Mouse (Mus musculus) ES-E14 (cell line): ENCODE measurements around the gene Ssxb6. TPM values are rescaled to one million over a fixed set of nuclear protein-coding genes. Genes with fewer than 3 reads are reported as not detected.
"Not testable (repeated sequence)": the region's sequence is repeated elsewhere in the genome, so short reads cannot be mapped to it uniquely, and the experiment has no call there.

ENCODE experiments used
- DNase-seq: peaks from one replicate; pipeline ENCODE4 v3.0.0-alpha.2; 2013; ENCODE audit warnings: low read depth, low spot score
- H3K27ac ChIP-seq: 2 replicates; pipeline ENCODE4 v1.5.1; 2012; ENCODE audit warnings: low read depth, mild to moderate bottlenecking, low read length, moderate library complexity, mixed read lengths; ENCODE audit not compliant: poor library complexity, insufficient read depth, severe bottlenecking
- H3K36me3 ChIP-seq: 2 replicates; pipeline ENCODE4 v1.6.1; 2012; ENCODE audit warnings: mild to moderate bottlenecking, low read length, moderate library complexity, mixed read lengths; ENCODE audit not compliant: control insufficient read depth, poor library complexity, insufficient read depth, severe bottlenecking
- H3K4me1 ChIP-seq, 2 experiments: fragments of 150-350 bp in 1 of 2; sonication (generic) in 1 of 2; 2 replicates each; pipeline ENCODE4 v1.6.1; 2012; ENCODE audit warnings: low read length in 2 of 2, mild to moderate bottlenecking in 1 of 2, mixed read lengths in 1 of 2; ENCODE audit not compliant: control insufficient read depth in 2 of 2, insufficient read depth in 2 of 2, poor library complexity in 1 of 2
- H3K4me3 ChIP-seq, 2 experiments: fragments of 150-350 bp in 1 of 2; sonication (generic) in 1 of 2; 2 replicates each; pipeline ENCODE4 v1.5.1; 2012; ENCODE audit warnings: low read length in 2 of 2, low read depth in 1 of 2, mild to moderate bottlenecking in 1 of 2, mixed read lengths in 1 of 2; ENCODE audit not compliant: insufficient read depth in 1 of 2, poor library complexity in 1 of 2, severe bottlenecking in 1 of 2
- H3K9ac ChIP-seq: 2 replicates; pipeline ENCODE4 v1.6.1; 2012; ENCODE audit warnings: low read depth, mild to moderate bottlenecking, low read length, mixed read lengths; ENCODE audit not compliant: poor library complexity, insufficient read depth, severe bottlenecking
- H3K9me3 ChIP-seq: fragments of 150-350 bp; sonication (generic); 2 replicates; pipeline ENCODE4 v1.6.1; 2012; ENCODE audit warnings: low read depth, mild to moderate bottlenecking, low read length; ENCODE audit not compliant: control insufficient read depth, insufficient read depth
- CHD2 ChIP-seq: IDR thresholded peaks from 2 replicates; pipeline ENCODE4 v1.6.1; 2014; ENCODE audit warnings: mild to moderate bottlenecking, low read depth, low read length, inconsistent platforms
- HCFC1 ChIP-seq: IDR thresholded peaks from 2 replicates; pipeline ENCODE4 v1.6.1; 2012; ENCODE audit warnings: low read length, inconsistent platforms, borderline replicate concordance; ENCODE audit not compliant: insufficient read depth
- MAFK ChIP-seq: IDR thresholded peaks from 2 replicates; pipeline ENCODE4 v1.6.1; 2014; ENCODE audit warnings: mild to moderate bottlenecking, low read depth, low read length, inconsistent platforms; ENCODE audit not compliant: insufficient read depth
- ZC3H11A ChIP-seq: IDR thresholded peaks from 2 replicates; pipeline ENCODE4 v1.6.1; 2012; ENCODE audit warnings: low read depth, mild to moderate bottlenecking, inconsistent platforms, low read length, borderline replicate concordance
- ZNF384 ChIP-seq: IDR thresholded peaks from 2 replicates; pipeline ENCODE4 v1.6.1; 2012; ENCODE audit warnings: low read depth, low read length, inconsistent platforms
- in situ Hi-C, 2 experiments: fragments of 600-800 bp; cut with MboI; formaldehyde crosslinking; loops; one replicate each; pipeline ENCODE4 v1.15.1; 2025; ENCODE audit warnings: low sequenced_read_pairs in 2 of 2, inconsistent platforms in 1 of 2; ENCODE audit not compliant: unreplicated experiment in 2 of 2
- total RNA-seq: library from RNA; depleted of rRNA; stranded (reverse); fragments of 300-350 nt; gene quantifications from 2 replicates; pipeline ENCODE4 v1.2.3, GENCODE M21; 2012; rRNA removed

Gene Ssxb6
- not detected in 2 replicates for total RNA-seq

- in situ Hi-C loops, H3K36me3 ChIP-seq, H3K9me3 ChIP-seq, DNase-seq, H3K4me3 ChIP-seq, H3K9ac ChIP-seq, H3K4me1 ChIP-seq, H3K27ac ChIP-seq: not testable (repeated sequence)
Measured at GRCm38 (mm10) chrX:8548155-8548554, at the start of gene Ssxb6. TSS of gene Ssxb6 (minus strand) at chrX:8548255.

GRCm38 (mm10) chrX:8591716-8592115 lies 43.7 kb upstream of the Ssxb6 start, which contains the start of gene Ssxb3:
TSS of gene Ssxb3 (minus strand) at chrX:8591816.
- H3K9ac ChIP-seq, H3K36me3 ChIP-seq, H3K27ac ChIP-seq, H3K4me1 ChIP-seq, in situ Hi-C loops, H3K9me3 ChIP-seq, H3K4me3 ChIP-seq, DNase-seq: not testable (repeated sequence)

GRCm38 (mm10) chrX:8524854-8525253 lies 23.2 kb downstream of the Ssxb6 start, which contains the start of gene Gm14459:
TSS of gene Gm14459 (minus strand) at chrX:8524954.
- in situ Hi-C loops = no loop called here
- TF ChIP-seq ZC3H11A (no peak), HCFC1 (no peak), CHD2 (no peak), ZNF384 (no peak), MAFK (no peak)
- Histone ChIP-seq H3K9me3 (no peaks in the 10 kb centered on the region), H3K4me3 (no peak within 1 kb of the TSS), H3K9ac (no peak within 1 kb of the TSS), H3K27ac (no peak within 1 kb of the TSS), H3K4me1 (no peaks in the 10 kb centered on the region), H3K36me3 (no peaks in the 10 kb centered on the region)
- DNase-seq = no peak

Other genes starting within 250 kb of the Ssxb6 start
- gene Ssxb10, start 220.8 kb downstream of the Ssxb6 start, total RNA-seq = not detected in 2 replicates
- gene Ssxb9, start 181.3 kb downstream of the Ssxb6 start, total RNA-seq = not detected in 2 replicates
- gene Ssxb1, start 134.9 kb downstream of the Ssxb6 start, total RNA-seq = not detected in 2 replicates
- gene Ssxb2, start 86.5 kb downstream of the Ssxb6 start, total RNA-seq = not detected in 2 replicates
- not detected in 2 replicates for gene Gm14459, start 23.3 kb downstream of the Ssxb6 start, total RNA-seq
- gene Ssxb3, start 43.6 kb upstream of the Ssxb6 start, total RNA-seq = not detected in 2 replicates
- not detected in 2 replicates for gene Ssxb8, start 142.6 kb upstream of the Ssxb6 start, total RNA-seq
- gene Ssx9, start 200.2 kb upstream of the Ssxb6 start, total RNA-seq = not detected in 2 replicates